8 mouse cellular contexts compared by ENCODE assay signal in genomic region chr7:126898102-126898990, GRCm38 (mm10). TPM values are rescaled to one million over a fixed set of nuclear protein-coding genes. Genes with fewer than 3 reads are reported as not detected.
A peak's percentile ranks its signal among the peaks of the same experiment; 100 is the strongest.
DNase-seq lines count a peak whose midpoint lies in the region; ATAC-seq and TF ChIP-seq lines count a peak whose summit lies in the region.

No protein-coding gene starts in this region.

- peak overlapping the region; percentile 72 for H3K4me2 ChIP-seq in heart, embryonic 12.5 days
- H3K4me2 ChIP-seq in kidney, postnatal 0 days (ENCODE audit: low read length): peak overlapping the region; percentile 83
- H3K4me2 ChIP-seq in liver, embryonic 11.5 days: peak overlapping the region; percentile 80
- peak overlapping the region; percentile 85 for H3K4me2 ChIP-seq in stomach, embryonic 14.5 days (replicated peaks; ENCODE audit: low read depth, low read length)

- peak; percentile 94 for ATAC-seq in erythroblast, adult 5-6 weeks (replicated peaks; ENCODE audit: low FRiP score, poor library complexity, severe bottlenecking)
- ATAC-seq in heart, embryonic 12.5 days (ENCODE audit: insufficient number of reproducible peaks, low FRiP score): peak; percentile 97
- peak; percentile 96 for ATAC-seq in kidney, postnatal 0 days (replicated peaks; ENCODE audit: low FRiP score, low read depth)
- ATAC-seq in liver, embryonic 11.5 days (replicated peaks; ENCODE audit: low FRiP score): peak; percentile 94
- ATAC-seq in stomach, embryonic 14.5 days (ENCODE audit: insufficient number of reproducible peaks, insufficient read depth, low FRiP score, low read depth): peak; percentile 95

- no peaks in the 10 kb centered on the region for H3K36me3 ChIP-seq in heart, embryonic 12.5 days
- H3K36me3 ChIP-seq in kidney, postnatal 0 days (ENCODE audit: insufficient read depth, low read length): no peaks in the 10 kb centered on the region
- no peaks in the 10 kb centered on the region for H3K36me3 ChIP-seq in liver, embryonic 11.5 days (ENCODE audit: control insufficient read depth, insufficient read depth, low read length)
- no peaks in the 10 kb centered on the region for H3K36me3 ChIP-seq in stomach, embryonic 14.5 days (ENCODE audit: control insufficient read depth, insufficient read depth, low read length)

- peak; percentile 94 to 96 for DNase-seq in B cell, adult 2 months
- peak; percentile 97 for DNase-seq in brain, adult 2 months (ENCODE audit: low read depth, low spot score)
- DNase-seq in kidney, postnatal 0 days (ENCODE audit: low spot score): peak; percentile 97
- DNase-seq in liver, embryonic 11.5 days (ENCODE audit: low spot score): peak; percentile 98
- peak; percentile 92 for DNase-seq in naive thymus-derived CD4-positive, alpha-beta T cell, adult 2 months (ENCODE audit: low read depth)

- WGBS in heart, embryonic 12.5 days: 12% methylated on average over 37 of the region's 37 CpGs
- 8% methylated on average over 37 of the region's 37 CpGs for WGBS in kidney, postnatal 0 days
- 12% methylated on average over 37 of the region's 37 CpGs for WGBS in liver, embryonic 11.5 days
- 11% methylated on average over 37 of the region's 37 CpGs for WGBS in stomach, embryonic 14.5 days

- no peak for TF ChIP-seq CTCF in kidney, postnatal 0 days (IDR thresholded peaks at IDR 0.05; ENCODE audit: low read depth)

- peak overlapping the region; percentile 44; the same call in 1 of the 2 replicates for H3K27ac ChIP-seq in heart, embryonic 12.5 days (ENCODE audit: poor library complexity, severe bottlenecking)
- H3K27ac ChIP-seq in kidney, postnatal 0 days: peak overlapping the region; percentile 71
- H3K27ac ChIP-seq in liver, embryonic 11.5 days (ENCODE audit: low read depth, low read length): peak overlapping the region; percentile 59
- H3K27ac ChIP-seq in stomach, embryonic 14.5 days (ENCODE audit: low read length): peak overlapping the region; percentile 61; the same call in 1 of the 2 replicates

- H3K4me3 ChIP-seq in heart, embryonic 12.5 days: peak overlapping the region; percentile 64
- H3K4me3 ChIP-seq in kidney, postnatal 0 days (replicated peaks; ENCODE audit: low read depth, low read length): peak overlapping the region; percentile 65
- peak overlapping the region; percentile 66 for H3K4me3 ChIP-seq in liver, embryonic 11.5 days (ENCODE audit: low read depth, low read length)
- peak overlapping the region; percentile 67 for H3K4me3 ChIP-seq in stomach, embryonic 14.5 days (ENCODE audit: low read depth, low read length)

- peak overlapping the region; percentile 80 for H3K9ac ChIP-seq in heart, embryonic 12.5 days
- H3K9ac ChIP-seq in kidney, postnatal 0 days (ENCODE audit: low read depth, low read length): peak overlapping the region; percentile 79
- H3K9ac ChIP-seq in liver, embryonic 11.5 days (ENCODE audit: low read depth, low read length): peak overlapping the region; percentile 88
- peak overlapping the region; percentile 47 for H3K9ac ChIP-seq in stomach, embryonic 14.5 days (replicated peaks; ENCODE audit: low read depth, low read length)

- H3K27me3 ChIP-seq in heart, embryonic 12.5 days (replicated peaks): no peaks in the 10 kb centered on the region
- H3K27me3 ChIP-seq in kidney, postnatal 0 days (ENCODE audit: insufficient read depth, low read length): no peaks in the 10 kb centered on the region
- no peaks in the 10 kb centered on the region for H3K27me3 ChIP-seq in liver, embryonic 11.5 days (replicated peaks; ENCODE audit: control insufficient read depth, insufficient read depth, low read length)
- H3K27me3 ChIP-seq in stomach, embryonic 14.5 days (ENCODE audit: control insufficient read depth, insufficient read depth, low read length): no peaks in the 10 kb centered on the region

- H3K9me3 ChIP-seq in heart, embryonic 12.5 days (replicated peaks): no peaks in the 10 kb centered on the region
- no peaks in the 10 kb centered on the region for H3K9me3 ChIP-seq in kidney, postnatal 0 days (replicated peaks; ENCODE audit: low read length)
- no peaks in the 10 kb centered on the region for H3K9me3 ChIP-seq in liver, embryonic 11.5 days (ENCODE audit: control insufficient read depth, low read length)
- H3K9me3 ChIP-seq in stomach, embryonic 14.5 days (ENCODE audit: control insufficient read depth, low read depth, low read length): no peaks in the 10 kb centered on the region

- peaks cover 11% of the 10 kb centered on the region for H3K4me1 ChIP-seq in heart, embryonic 12.5 days (replicated peaks)
- peaks cover 8% of the 10 kb centered on the region; the same call in 1 of the 2 replicates for H3K4me1 ChIP-seq in kidney, postnatal 0 days (replicated peaks; ENCODE audit: insufficient read depth, low read length)
- H3K4me1 ChIP-seq in liver, embryonic 11.5 days (replicated peaks; ENCODE audit: control insufficient read depth, insufficient read depth, low read length): peaks cover 7% of the 10 kb centered on the region; the same call in 1 of the 2 replicates
- peaks cover 5% of the 10 kb centered on the region; the same call in 1 of the 2 replicates for H3K4me1 ChIP-seq in stomach, embryonic 14.5 days (ENCODE audit: control insufficient read depth, insufficient read depth, low read length)

RNA-seq across cellular contexts. Expression of gene Taok2, which starts 13.8 kb away (rescaled TPM):
- total RNA-seq in erythroblast, adult 5-6 weeks (2015; ENCODE audit: low replicate concordance): 6.9 and 9.6 TPM in 2 replicates
- total RNA-seq in erythroblast, adult 5-6 weeks (2017; ENCODE audit: low replicate concordance): 17.0 and 31.8 TPM in 2 replicates
- polyA plus RNA-seq in heart, embryonic 12.5 days (2016; fragmentation: Nextera tagmentation; extraction: Ambion mirVana): 40.8 and 42.5 TPM in 2 replicates
- polyA plus RNA-seq in kidney, postnatal 0 days (2015; fragmentation: Nextera tagmentation; extraction: Ambion mirVana): 26.2 and 30.0 TPM in 2 replicates
- 23.0 and 24.0 TPM in 2 replicates for polyA plus RNA-seq in liver, embryonic 11.5 days (2014; fragmentation: Nextera tagmentation; extraction: Ambion mirVana)
- 28.0 and 30.2 TPM in 2 replicates for polyA plus RNA-seq in stomach, embryonic 14.5 days (2014; fragmentation: Nextera tagmentation; extraction: Ambion mirVana)

RNA-seq across cellular contexts. Expression of gene Tmem219, which starts 24.4 kb away (rescaled TPM):
- total RNA-seq in erythroblast, adult 5-6 weeks (2015; ENCODE audit: low replicate concordance): 4.0 and 6.3 TPM in 2 replicates
- total RNA-seq in erythroblast, adult 5-6 weeks (2017; ENCODE audit: low replicate concordance): 2.1 and 6.8 TPM in 2 replicates
- 17.6 and 19.9 TPM in 2 replicates for polyA plus RNA-seq in heart, embryonic 12.5 days (2016; fragmentation: Nextera tagmentation; extraction: Ambion mirVana)
- polyA plus RNA-seq in kidney, postnatal 0 days (2015; fragmentation: Nextera tagmentation; extraction: Ambion mirVana): 48.6 and 51.9 TPM in 2 replicates
- 23.2 and 23.9 TPM in 2 replicates for polyA plus RNA-seq in liver, embryonic 11.5 days (2014; fragmentation: Nextera tagmentation; extraction: Ambion mirVana)
- 29.5 and 33.4 TPM in 2 replicates for polyA plus RNA-seq in stomach, embryonic 14.5 days (2014; fragmentation: Nextera tagmentation; extraction: Ambion mirVana)

RNA-seq across cellular contexts. Expression of gene Kctd13, which starts 30.3 kb away (rescaled TPM):
- 0.77 and 6.9 TPM in 2 replicates for total RNA-seq in erythroblast, adult 5-6 weeks (2015; ENCODE audit: low replicate concordance)
- 0.42 and 1.7 TPM in 2 replicates for total RNA-seq in erythroblast, adult 5-6 weeks (2017; ENCODE audit: low replicate concordance)
- polyA plus RNA-seq in heart, embryonic 12.5 days (2016; fragmentation: Nextera tagmentation; extraction: Ambion mirVana): 16.1 and 17.3 TPM in 2 replicates
- 15.7 and 17.3 TPM in 2 replicates for polyA plus RNA-seq in kidney, postnatal 0 days (2015; fragmentation: Nextera tagmentation; extraction: Ambion mirVana)
- polyA plus RNA-seq in liver, embryonic 11.5 days (2014; fragmentation: Nextera tagmentation; extraction: Ambion mirVana): 15.7 and 16.5 TPM in 2 replicates
- polyA plus RNA-seq in stomach, embryonic 14.5 days (2014; fragmentation: Nextera tagmentation; extraction: Ambion mirVana): 14.7 and 16.1 TPM in 2 replicates

RNA-seq across cellular contexts. Expression of gene Ino80e, which starts 36.2 kb away (rescaled TPM):
- 14.4 and 35.5 TPM in 2 replicates for total RNA-seq in erythroblast, adult 5-6 weeks (2015; ENCODE audit: low replicate concordance)
- total RNA-seq in erythroblast, adult 5-6 weeks (2017; ENCODE audit: low replicate concordance): 4.9 and 9.9 TPM in 2 replicates
- polyA plus RNA-seq in heart, embryonic 12.5 days (2016; fragmentation: Nextera tagmentation; extraction: Ambion mirVana): 62.9 and 66.8 TPM in 2 replicates
- polyA plus RNA-seq in kidney, postnatal 0 days (2015; fragmentation: Nextera tagmentation; extraction: Ambion mirVana): 67.1 and 68.7 TPM in 2 replicates
- polyA plus RNA-seq in liver, embryonic 11.5 days (2014; fragmentation: Nextera tagmentation; extraction: Ambion mirVana): 124 and 130 TPM in 2 replicates
- polyA plus RNA-seq in stomach, embryonic 14.5 days (2014; fragmentation: Nextera tagmentation; extraction: Ambion mirVana): 78.2 and 80.3 TPM in 2 replicates

RNA-seq across cellular contexts. Expression of gene Hirip3, which starts 36.6 kb away (rescaled TPM):
- total RNA-seq in erythroblast, adult 5-6 weeks (2015; ENCODE audit: low replicate concordance): 5.2 and 9.2 TPM in 2 replicates
- 38.2 and 40.8 TPM in 2 replicates for total RNA-seq in erythroblast, adult 5-6 weeks (2017; ENCODE audit: low replicate concordance)
- polyA plus RNA-seq in heart, embryonic 12.5 days (2016; fragmentation: Nextera tagmentation; extraction: Ambion mirVana): 18.0 and 22.5 TPM in 2 replicates
- polyA plus RNA-seq in kidney, postnatal 0 days (2015; fragmentation: Nextera tagmentation; extraction: Ambion mirVana): 16.3 and 20.5 TPM in 2 replicates
- 17.3 and 24.6 TPM in 2 replicates for polyA plus RNA-seq in liver, embryonic 11.5 days (2014; fragmentation: Nextera tagmentation; extraction: Ambion mirVana)
- 20.2 and 21.2 TPM in 2 replicates for polyA plus RNA-seq in stomach, embryonic 14.5 days (2014; fragmentation: Nextera tagmentation; extraction: Ambion mirVana)

Comparison
In these comparisons a context has a peak if more than half of its experiments do, and no peak if none do; other contexts are left out.
1. Peak in every context shown above with its lines: DNase-seq, ATAC-seq, H3K4me3 ChIP-seq and H3K27ac ChIP-seq.